Mouse (Mus musculus) hindbrain, embryonic 15.5 days (tissue): Measurements from ENCODE around the gene Cep128. TPM values are rescaled to one million over a fixed set of nuclear protein-coding genes. Genes with fewer than 3 reads are reported as not detected.
A peak's percentile ranks its signal among the peaks of the same experiment; 100 is the strongest.

Source experiments
- ATAC-seq: fragments of 200-750 bp; cut with Nextera tagmentation; 2 replicates; pipeline ENCODE4 v1.8.0; 2017; ENCODE audit warnings: low read depth, moderate number of reproducible peaks, moderate TSS enrichment; ENCODE audit not compliant: low FRiP score
- H3K27ac ChIP-seq: fragments of 300-500 bp; sonication (generic); replicated peaks from 2 replicates; pipeline ENCODE4 v1.5.1; 2015; ENCODE audit warnings: mild to moderate bottlenecking, inconsistent platforms
- H3K27me3 ChIP-seq: fragments of 300-500 bp; sonication (generic); 2 replicates; pipeline ENCODE4 v1.6.1; 2015; ENCODE audit warnings: control low read depth, inconsistent platforms
- H3K36me3 ChIP-seq: fragments of 300-500 bp; sonication (generic); 2 replicates; pipeline ENCODE4 v1.6.1; 2015; ENCODE audit warnings: control low read depth, inconsistent platforms
- H3K4me1 ChIP-seq: fragments of 300-500 bp; sonication (generic); replicated peaks from 2 replicates; pipeline ENCODE4 v1.6.1; 2015; ENCODE audit warnings: control low read depth, inconsistent platforms
- H3K4me2 ChIP-seq: fragments of 300-500 bp; sonication (generic); 2 replicates; pipeline ENCODE4 v1.6.1; 2015; ENCODE audit warnings: moderate library complexity, mild to moderate bottlenecking, inconsistent platforms
- H3K4me3 ChIP-seq: fragments of 300-500 bp; sonication (generic); 2 replicates; pipeline ENCODE4 v1.5.1; 2015; ENCODE audit warnings: mild to moderate bottlenecking, inconsistent platforms
- H3K9ac ChIP-seq: fragments of 300-500 bp; sonication (generic); 2 replicates; pipeline ENCODE4 v1.6.1; 2015; ENCODE audit warnings: inconsistent platforms
- H3K9me3 ChIP-seq: fragments of 300-500 bp; sonication (generic); 2 replicates; pipeline ENCODE4 v1.6.1; 2016; ENCODE audit warnings: control low read depth, inconsistent platforms
- WGBS: fragments of 180-500 bp; shearing (Covaris S2); methylation state at CpG from one replicate; pipeline ENCODE4 v1.1.7; 2015; 5-methylcytosine and 5-hydroxymethylcytosine counted together
- polyA plus RNA-seq: library from polyadenylated mRNA; unstranded; fragments of >200 nt; fragmentation: Nextera tagmentation; extraction: Ambion mirVana; gene quantifications from 2 replicates; pipeline ENCODE4 v1.2.1, GENCODE M21; 2015

The Cep128 gene
- polyA plus RNA-seq, 1 experiment from 2014 or later, result 3.6 TPM

- H3K4me2 ChIP-seq, result no peak overlapping the region
- 95% methylated on average over 2 of the region's 2 CpGs for WGBS
- H3K27me3 ChIP-seq, result no peaks in the 10 kb centered on the region
- H3K9me3 ChIP-seq, result no peaks in the 10 kb centered on the region
- H3K36me3 ChIP-seq, result no peaks in the 10 kb centered on the region
- H3K4me1 ChIP-seq, result no peaks in the 10 kb centered on the region
- H3K4me3 ChIP-seq, result no peak overlapping the region
- H3K9ac ChIP-seq, result no peak overlapping the region
- no peak for ATAC-seq
- no peak overlapping the region for H3K27ac ChIP-seq
Observed at GRCm38 (mm10) chr12:91070551-91071045, 313.6 kb downstream of the Cep128 start.

GRCm38 (mm10) chr12:91067083-91067441 lies 317.1 kb downstream of the Cep128 start:
- Histone ChIP-seq H3K27me3 (no peaks in the 10 kb centered on the region), H3K27ac (no peak overlapping the region), H3K4me2 (no peak overlapping the region), H3K4me1 (no peaks in the 10 kb centered on the region), H3K9ac (no peak overlapping the region), H3K4me3 (no peak overlapping the region), H3K9me3 (no peaks in the 10 kb centered on the region), H3K36me3 (no peaks in the 10 kb centered on the region)
- no peak for ATAC-seq
- WGBS, result 50% methylated on average over 2 of the region's 2 CpGs

DNA sequence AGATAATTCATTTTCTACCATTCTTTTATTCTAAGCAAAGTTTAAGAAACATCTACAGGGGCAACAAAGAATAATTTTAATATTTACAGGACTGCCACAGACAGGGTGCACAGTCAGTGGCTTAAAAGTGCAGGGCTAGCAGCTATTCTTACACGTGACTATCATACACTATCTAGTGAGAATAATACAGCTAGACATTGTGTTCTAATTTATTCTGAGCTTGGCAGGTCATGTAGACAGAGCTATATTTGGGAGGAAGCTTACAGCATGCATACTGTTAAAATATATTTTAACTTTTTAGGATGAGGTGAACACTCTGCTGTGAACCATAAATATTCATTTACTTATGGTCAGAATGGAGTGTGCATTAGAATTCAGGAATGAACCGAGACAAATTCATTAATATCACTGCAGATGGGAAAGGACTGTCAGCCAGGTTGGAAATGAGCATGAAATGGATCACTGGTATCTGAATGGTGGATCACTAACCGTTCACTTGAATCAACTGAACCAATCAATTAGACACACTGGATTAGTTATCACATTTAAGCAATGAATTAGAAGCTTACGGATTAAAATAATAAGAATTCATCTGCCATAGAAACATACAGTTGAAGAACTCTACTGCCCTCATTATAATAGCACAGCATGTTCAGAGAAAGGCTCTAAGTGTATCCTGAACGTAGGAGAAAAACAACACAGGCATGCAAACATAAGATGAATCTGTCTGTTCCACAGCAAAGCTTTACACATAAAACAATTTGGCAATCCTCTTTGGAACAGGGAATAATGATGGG lies 317.7 kb downstream of the Cep128 start:
- Histone ChIP-seq H3K36me3 (no peaks in the 10 kb centered on the region), H3K9me3 (no peaks in the 10 kb centered on the region), H3K4me1 (no peaks in the 10 kb centered on the region), H3K9ac (no peak overlapping the region), H3K4me2 (no peak overlapping the region), H3K27me3 (no peaks in the 10 kb centered on the region), H3K27ac (no peak overlapping the region), H3K4me3 (no peak overlapping the region)
- 0 out of 2 replicates have a peak, but pooled peaks have one; percentile 42 for ATAC-seq
- WGBS, result 28% methylated on average over 5 of the region's 5 CpGs

DNA sequence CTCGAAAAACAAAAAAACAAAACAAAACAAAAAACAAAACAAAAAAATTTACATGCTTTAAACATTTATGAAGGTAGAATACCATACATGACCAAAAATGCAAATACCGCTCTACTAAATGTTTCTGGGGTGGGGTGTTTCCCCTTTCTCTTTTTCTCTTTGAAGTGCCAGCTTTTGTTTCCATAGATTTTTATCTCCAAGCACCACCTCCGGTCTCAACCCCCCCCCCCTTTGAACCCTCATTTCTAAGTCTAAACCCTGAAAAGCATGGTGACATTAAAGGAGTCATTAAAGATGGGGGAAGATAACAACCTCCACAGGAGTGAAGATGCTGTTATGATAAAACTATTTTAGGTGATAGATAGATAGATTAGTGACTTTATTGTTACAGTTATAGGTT lies 318.8 kb downstream of the Cep128 start:
- Histone ChIP-seq H3K4me3 (no peak overlapping the region), H3K4me2 (no peak overlapping the region), H3K36me3 (no peaks in the 10 kb centered on the region), H3K9me3 (no peaks in the 10 kb centered on the region), H3K27ac (no peak overlapping the region), H3K9ac (no peak overlapping the region), H3K27me3 (no peaks in the 10 kb centered on the region), H3K4me1 (no peaks in the 10 kb centered on the region)
- 72% methylated on average over 3 of the region's 3 CpGs for WGBS
- no peak for ATAC-seq

- H3K9me3 ChIP-seq, result no peaks in the 10 kb centered on the region
- H3K4me1 ChIP-seq, result no peaks in the 10 kb centered on the region
- no peak overlapping the region for H3K4me3 ChIP-seq
- no peak overlapping the region for H3K27ac ChIP-seq
- no peaks in the 10 kb centered on the region for H3K27me3 ChIP-seq
- H3K9ac ChIP-seq, result no peak overlapping the region
- no peak overlapping the region for H3K4me2 ChIP-seq
- no peaks in the 10 kb centered on the region for H3K36me3 ChIP-seq
- no peak for ATAC-seq
Observed at GRCm38 (mm10) chr12:91064368-91064999, 319.7 kb downstream of the Cep128 start.

- Histone ChIP-seq H3K9ac (no peak overlapping the region), H3K4me1 (no peaks in the 10 kb centered on the region), H3K4me2 (no peak overlapping the region), H3K9me3 (no peaks in the 10 kb centered on the region), H3K27ac (no peak overlapping the region), H3K27me3 (no peaks in the 10 kb centered on the region), H3K36me3 (no peaks in the 10 kb centered on the region), H3K4me3 (no peak overlapping the region)
- WGBS, result 80% methylated on average over 4 of the region's 4 CpGs
- ATAC-seq, result no peak
Observed at GRCm38 (mm10) chr12:91063337-91064015, 320.7 kb downstream of the Cep128 start.

DNA sequence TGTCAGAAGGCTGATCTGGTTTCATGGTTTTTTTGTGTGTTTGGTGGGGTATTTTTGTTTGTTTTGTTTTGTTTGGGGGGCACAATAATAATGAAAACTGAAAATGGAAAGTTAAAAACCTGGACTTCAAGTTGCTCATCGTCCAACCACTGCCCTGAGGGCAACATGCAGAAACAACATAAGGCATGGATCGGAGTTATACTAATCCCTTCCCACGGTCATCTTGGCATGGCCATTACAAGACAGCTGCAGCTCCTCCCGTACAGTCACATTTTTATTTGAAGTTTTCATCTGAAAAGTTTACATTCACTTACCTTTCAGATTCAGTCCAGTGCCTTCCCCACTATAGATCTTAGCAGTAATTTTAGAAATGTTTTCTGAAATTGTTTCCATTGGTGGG lies 321.5 kb downstream of the Cep128 start:
- H3K4me3 ChIP-seq, result no peak overlapping the region
- no peaks in the 10 kb centered on the region for H3K36me3 ChIP-seq
- H3K9me3 ChIP-seq, result no peaks in the 10 kb centered on the region
- 59% methylated on average over 4 of the region's 4 CpGs for WGBS
- no peaks in the 10 kb centered on the region for H3K4me1 ChIP-seq
- H3K27ac ChIP-seq, result no peak overlapping the region
- no peak overlapping the region for H3K9ac ChIP-seq
- ATAC-seq, result no peak
- no peak overlapping the region for H3K4me2 ChIP-seq
- H3K27me3 ChIP-seq, result no peaks in the 10 kb centered on the region

- 83% methylated on average over 12 of the region's 12 CpGs for WGBS
- H3K4me1 ChIP-seq, result no peaks in the 10 kb centered on the region
- H3K9ac ChIP-seq, result no peak overlapping the region
- no peaks in the 10 kb centered on the region for H3K9me3 ChIP-seq
- ATAC-seq, result no peak
- H3K27me3 ChIP-seq, result no peaks in the 10 kb centered on the region
- H3K4me2 ChIP-seq, result no peak overlapping the region
- no peak overlapping the region for H3K27ac ChIP-seq
- no peaks in the 10 kb centered on the region for H3K36me3 ChIP-seq
- H3K4me3 ChIP-seq, result no peak overlapping the region
Observed at GRCm38 (mm10) chr12:91059704-91060318, 324.4 kb downstream of the Cep128 start.

DNA sequence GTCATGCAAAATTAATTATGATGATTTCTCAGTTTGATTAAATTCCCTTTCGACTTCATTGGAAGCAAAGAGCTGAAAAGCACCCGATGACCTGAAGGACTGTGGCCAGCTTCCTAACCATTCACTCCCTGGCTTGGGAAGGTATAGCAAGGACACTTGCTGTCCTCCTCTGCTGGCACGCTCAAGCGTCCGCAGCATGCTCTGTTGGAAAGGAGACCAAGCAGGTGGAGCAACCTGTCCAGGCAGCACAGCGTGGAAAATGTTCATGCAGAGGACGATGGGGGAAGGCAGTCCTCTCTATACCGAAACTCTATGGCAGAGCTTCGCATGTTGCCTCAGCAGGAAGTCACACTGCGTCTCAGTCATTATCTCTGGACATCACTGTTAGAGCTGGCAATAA lies 327.3 kb downstream of the Cep128 start:
- Histone ChIP-seq H3K9me3 (no peaks in the 10 kb centered on the region), H3K36me3 (no peaks in the 10 kb centered on the region), H3K9ac (no peak overlapping the region), H3K4me1 (no peaks in the 10 kb centered on the region), H3K27ac (no peak overlapping the region), H3K27me3 (no peaks in the 10 kb centered on the region), H3K4me2 (no peak overlapping the region), H3K4me3 (no peak overlapping the region)
- ATAC-seq, result no peak
- 82% methylated on average over 10 of the region's 10 CpGs for WGBS

- Histone ChIP-seq H3K9me3 (no peaks in the 10 kb centered on the region), H3K4me3 (no peak overlapping the region), H3K4me1 (no peaks in the 10 kb centered on the region), H3K4me2 (no peak overlapping the region), H3K27ac (no peak overlapping the region), H3K27me3 (no peaks in the 10 kb centered on the region), H3K9ac (no peak overlapping the region), H3K36me3 (no peaks in the 10 kb centered on the region)
- WGBS, result 85% methylated on average over 3 of the region's 3 CpGs
- no peak for ATAC-seq
Observed at GRCm38 (mm10) chr12:91052301-91052700, 331.9 kb downstream of the Cep128 start.

DNA sequence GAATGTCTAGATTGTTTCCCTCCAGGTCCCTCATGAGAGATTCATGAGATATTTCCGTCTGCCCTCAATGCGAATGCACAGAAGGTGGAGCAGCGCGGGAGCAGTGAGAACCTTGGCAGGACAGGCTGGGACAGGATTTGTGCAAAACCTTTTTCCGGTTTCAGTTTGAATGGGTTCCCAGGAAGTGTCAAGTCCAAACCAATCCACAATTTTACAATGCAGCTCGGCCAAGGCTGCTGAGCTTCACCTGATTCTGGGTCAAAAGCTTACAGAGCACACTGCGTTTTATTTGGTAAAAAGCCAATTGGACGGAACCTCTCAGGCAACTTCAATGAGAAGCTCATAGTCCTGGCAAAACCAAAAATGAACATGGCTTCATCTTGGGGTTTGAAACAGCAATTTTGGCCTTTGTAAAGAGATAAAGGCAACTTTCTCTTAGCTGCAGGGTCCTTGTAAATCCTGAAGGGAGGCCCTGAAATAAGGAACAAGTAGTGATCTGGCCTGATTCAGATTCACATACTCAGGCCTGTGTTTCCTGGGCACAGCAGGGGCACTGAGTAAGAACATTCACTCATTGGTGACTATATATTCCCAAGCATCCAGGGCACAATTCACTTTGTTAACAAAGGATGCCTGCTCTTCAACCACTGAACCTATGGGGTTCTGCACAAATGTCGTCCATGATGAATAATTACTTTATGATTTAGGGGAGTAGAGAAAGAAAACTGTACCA lies 333.4 kb downstream of the Cep128 start:
- H3K27me3 ChIP-seq, result no peaks in the 10 kb centered on the region
- no peak overlapping the region for H3K4me3 ChIP-seq
- no peaks in the 10 kb centered on the region for H3K9me3 ChIP-seq
- H3K4me1 ChIP-seq, result no peaks in the 10 kb centered on the region
- no peaks in the 10 kb centered on the region for H3K36me3 ChIP-seq
- no peak for ATAC-seq
- H3K4me2 ChIP-seq, result no peak overlapping the region
- no peak overlapping the region for H3K27ac ChIP-seq
- H3K9ac ChIP-seq, result no peak overlapping the region
- WGBS, result 82% methylated on average over 9 of the region's 9 CpGs
